Mouse (Mus musculus) limb, embryonic 13.5 days (tissue): ENCODE data around the gene Gpr37. TPM values are rescaled to one million over a fixed set of nuclear protein-coding genes. Genes with fewer than 3 reads are reported as not detected.

ENCODE experiments used
- ATAC-seq: fragments of 200-750 bp; cut with Nextera tagmentation; 2 replicates; pipeline ENCODE4 v1.8.0; 2017; ENCODE audit warnings: low read depth, moderate number of reproducible peaks, moderate TSS enrichment; ENCODE audit not compliant: low FRiP score
- H3K27ac ChIP-seq: fragments of 300-500 bp; sonication (generic); 2 replicates; pipeline ENCODE4 v1.5.1; 2015; ENCODE audit warnings: inconsistent platforms, mild to moderate bottlenecking, moderate library complexity
- H3K27me3 ChIP-seq: fragments of 300-500 bp; sonication (generic); 2 replicates; pipeline ENCODE4 v1.6.1; 2015; ENCODE audit warnings: mild to moderate bottlenecking, inconsistent platforms
- H3K36me3 ChIP-seq: fragments of 300-500 bp; sonication (generic); 2 replicates; pipeline ENCODE4 v1.6.1; 2015; ENCODE audit warnings: inconsistent platforms, mild to moderate bottlenecking, moderate library complexity
- H3K4me1 ChIP-seq: fragments of 300-500 bp; sonication (generic); 2 replicates; pipeline ENCODE4 v1.6.1; 2015; ENCODE audit warnings: inconsistent platforms
- H3K4me2 ChIP-seq: fragments of 300-500 bp; sonication (generic); replicated peaks from 2 replicates; pipeline ENCODE4 v1.6.1; 2015; ENCODE audit warnings: inconsistent platforms, mild to moderate bottlenecking, moderate library complexity
- H3K4me3 ChIP-seq: fragments of 300-500 bp; sonication (generic); 2 replicates; pipeline ENCODE4 v1.5.1; 2015; ENCODE audit warnings: moderate library complexity, mild to moderate bottlenecking, inconsistent platforms
- H3K9ac ChIP-seq: fragments of 300-500 bp; sonication (generic); 2 replicates; pipeline ENCODE4 v1.6.1; 2015; ENCODE audit warnings: mild to moderate bottlenecking, inconsistent platforms
- H3K9me3 ChIP-seq: fragments of 300-500 bp; sonication (generic); 2 replicates; pipeline ENCODE4 v1.6.1; 2016; ENCODE audit warnings: inconsistent platforms
- WGBS: fragments of 180-500 bp; shearing (Covaris S2); methylation state at CpG from one replicate; pipeline ENCODE4 v1.1.7; 2015; 5-methylcytosine and 5-hydroxymethylcytosine counted together
- polyA plus RNA-seq: library from polyadenylated mRNA; unstranded; fragments of >200 nt; fragmentation: Nextera tagmentation; extraction: Ambion mirVana; gene quantifications from 2 replicates; pipeline ENCODE4 v1.2.1, GENCODE M21; 2015

Gene Gpr37
- polyA plus RNA-seq, 1 experiment from 2014 or later: 2.5 TPM

DNA sequence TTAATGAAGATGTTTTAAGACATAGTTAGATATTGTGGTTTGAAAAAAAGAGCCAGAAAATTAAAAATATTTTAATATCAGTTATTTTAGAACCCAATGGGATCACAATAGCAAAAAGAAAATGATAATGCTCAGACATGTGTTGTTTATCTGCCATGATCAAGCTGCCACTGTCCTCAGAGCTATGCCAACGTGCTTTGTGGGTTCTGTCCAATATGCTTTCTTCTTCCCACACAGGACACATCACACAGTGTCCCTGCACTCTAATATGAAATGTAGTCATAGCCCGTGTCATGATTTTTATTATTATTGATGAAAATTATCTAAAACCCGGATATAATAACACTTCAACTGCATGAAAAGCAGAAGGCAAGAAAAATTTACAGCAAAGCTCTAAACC lies 16.7 kb downstream of the Gpr37 start:
- Histone ChIP-seq H3K36me3 (no peaks in the 10 kb centered on the region), H3K9me3 (no peaks in the 10 kb centered on the region), H3K4me1 (no peaks in the 10 kb centered on the region), H3K27me3 (no peaks in the 10 kb centered on the region), H3K9ac (no peak overlapping the region), H3K4me2 (no peak overlapping the region), H3K27ac (no peak overlapping the region), H3K4me3 (no peak overlapping the region)
- ATAC-seq: no peak
- WGBS: 68% methylated on average over 3 of the region's 3 CpGs

DNA sequence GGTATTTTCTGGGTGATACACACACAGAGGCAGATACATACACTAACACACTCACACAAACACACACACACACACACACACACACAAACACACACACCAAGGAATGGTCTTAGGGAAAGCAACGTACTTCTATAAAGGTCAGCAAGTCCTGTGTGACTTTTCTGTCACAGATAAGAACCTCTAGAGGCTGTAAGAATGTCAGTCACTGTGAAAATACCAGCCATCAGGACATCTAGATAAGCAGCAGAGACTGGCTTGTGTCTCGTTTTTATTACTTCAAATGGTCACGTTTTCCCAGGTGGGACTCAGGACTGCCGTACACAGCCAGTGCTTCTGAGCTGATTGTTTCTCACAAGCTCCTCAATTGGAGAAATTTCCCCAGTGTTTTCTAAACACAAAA lies 20.4 kb downstream of the Gpr37 start:
- 61% methylated on average over 4 of the region's 4 CpGs for WGBS
- Histone ChIP-seq H3K4me3 (no peak overlapping the region), H3K27me3 (no peaks in the 10 kb centered on the region), H3K4me2 (no peak overlapping the region), H3K9me3 (no peaks in the 10 kb centered on the region), H3K9ac (no peak overlapping the region), H3K27ac (no peak overlapping the region), H3K36me3 (no peaks in the 10 kb centered on the region), H3K4me1 (no peaks in the 10 kb centered on the region)
- no peak for ATAC-seq

DNA sequence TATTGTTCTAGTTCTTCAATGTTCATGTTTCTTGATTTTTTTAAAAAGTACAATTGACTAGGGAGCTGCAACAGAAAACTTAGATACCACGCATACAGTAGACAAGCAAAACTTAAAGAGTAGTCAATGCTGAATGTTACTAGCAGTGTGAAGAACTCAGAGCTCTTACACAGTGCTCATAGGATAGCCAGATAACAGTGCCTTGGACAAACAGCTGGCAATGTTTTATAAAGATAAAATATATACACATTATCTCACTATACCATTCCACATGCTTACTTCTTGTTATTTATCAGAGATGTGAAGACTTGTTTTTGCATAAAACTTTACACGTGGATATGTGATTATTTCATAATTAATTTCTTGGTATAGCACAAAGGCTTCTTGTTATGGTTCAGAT lies 26.6 kb downstream of the Gpr37 start:
- no peak overlapping the region for H3K9ac ChIP-seq
- H3K4me1 ChIP-seq: no peaks in the 10 kb centered on the region
- ATAC-seq: no peak
- no peak overlapping the region for H3K4me3 ChIP-seq
- WGBS: 84% methylated on average over 2 of the region's 2 CpGs
- no peak overlapping the region for H3K27ac ChIP-seq
- H3K27me3 ChIP-seq: no peaks in the 10 kb centered on the region
- no peaks in the 10 kb centered on the region for H3K36me3 ChIP-seq
- no peaks in the 10 kb centered on the region for H3K9me3 ChIP-seq
- no peak overlapping the region for H3K4me2 ChIP-seq

DNA sequence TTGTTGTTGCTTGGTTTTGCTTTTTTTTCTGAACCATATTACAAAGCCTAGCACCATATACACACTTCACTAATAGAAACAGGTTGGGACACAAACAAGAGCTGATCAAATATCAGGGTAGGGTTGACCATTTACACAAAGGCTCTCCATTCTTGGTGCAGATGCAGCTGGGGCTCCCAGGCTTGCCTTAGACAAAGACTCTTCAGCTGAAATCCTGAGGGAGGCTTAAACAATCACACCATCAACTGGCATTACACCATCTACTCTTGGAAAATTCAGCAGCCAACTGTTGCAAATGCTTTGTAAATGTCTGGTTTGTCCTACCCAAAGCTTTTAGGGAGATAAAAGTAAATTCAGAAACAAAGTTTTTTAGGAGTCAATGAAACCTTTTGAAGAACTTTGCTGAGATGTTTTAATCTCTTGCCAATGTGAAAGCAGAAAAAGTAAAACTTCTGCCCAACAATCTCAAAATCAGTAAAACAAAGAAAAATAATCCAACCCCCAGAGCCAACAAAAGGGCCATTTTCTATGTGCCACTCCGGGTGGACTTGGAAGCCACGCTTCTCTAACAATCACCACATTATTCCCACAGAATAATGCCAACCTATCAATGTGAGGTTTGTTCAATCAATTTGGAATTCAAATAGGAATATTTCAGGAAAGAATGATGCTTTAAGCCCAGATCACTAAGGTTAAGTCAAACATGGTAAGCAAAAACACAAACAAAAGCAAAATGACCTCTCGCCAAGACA lies 30.4 kb downstream of the Gpr37 start:
- H3K27me3 ChIP-seq: no peaks in the 10 kb centered on the region
- no peaks in the 10 kb centered on the region for H3K4me1 ChIP-seq
- no peak overlapping the region for H3K9ac ChIP-seq
- no peak overlapping the region for H3K4me3 ChIP-seq
- H3K9me3 ChIP-seq: no peaks in the 10 kb centered on the region
- WGBS: 87% methylated on average over 3 of the region's 3 CpGs
- H3K27ac ChIP-seq: no peak overlapping the region
- no peak for ATAC-seq
- H3K36me3 ChIP-seq: no peaks in the 10 kb centered on the region
- H3K4me2 ChIP-seq: no peak overlapping the region

Other genes starting within 250 kb of the Gpr37 start
- gene Pot1a, start 118.5 kb upstream of the Gpr37 start, polyA plus RNA-seq: 32.1 and 36.1 TPM in 2 replicates